Mouse (Mus musculus) erythroblast, embryonic 14.5 days (primary cell): ENCODE results near the gene Hspa12a.

Experiments
- GATA1 ChIP-seq: IDR thresholded peaks from 2 replicates; pipeline ENCODE4 v1.6.1; 2012; ENCODE audit warnings: low read length, inconsistent platforms, mixed read lengths
- TAL1 ChIP-seq: IDR thresholded peaks from 3 replicates; pipeline ENCODE4 v1.6.1; 2012; ENCODE audit warnings: low read length, inconsistent platforms, mixed read lengths

DNA sequence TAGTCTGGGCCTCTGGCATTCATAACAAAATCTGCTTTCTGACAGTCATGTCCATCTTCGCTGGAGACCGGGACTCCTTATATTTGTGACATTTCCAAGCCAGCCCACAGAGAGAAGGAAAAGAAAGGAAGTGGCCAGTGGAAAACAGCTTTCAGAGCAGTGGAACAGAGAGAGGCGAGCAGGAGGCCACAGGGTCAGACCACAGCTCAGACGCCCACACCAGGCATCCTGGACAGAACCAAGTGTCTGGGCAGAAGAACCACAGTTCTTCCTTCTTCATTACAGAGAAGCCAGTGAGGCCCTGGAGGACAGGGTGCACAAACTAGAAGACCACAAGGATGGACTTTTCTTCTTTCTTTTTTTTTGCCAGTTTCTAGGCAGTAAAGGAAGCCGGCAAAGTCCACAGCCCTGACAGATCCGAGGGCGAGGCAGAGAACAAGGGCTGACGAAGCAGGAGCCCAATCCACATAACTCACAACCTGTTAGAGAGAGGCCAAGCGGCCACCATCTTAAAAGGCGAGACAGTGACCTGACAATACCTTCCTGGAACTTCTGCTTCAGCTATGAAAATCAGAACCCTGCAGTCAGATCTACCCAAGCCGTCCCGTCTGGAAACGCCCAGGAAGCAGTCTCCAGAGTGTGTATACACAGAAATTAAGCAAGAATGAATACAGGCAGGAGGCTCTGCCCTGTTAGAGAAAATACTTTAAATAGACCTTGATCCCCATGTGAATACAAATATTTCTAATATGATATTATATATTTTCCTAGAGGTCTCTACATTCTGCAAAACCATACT lies 93.9 kb downstream of the Hspa12a start:
- TF ChIP-seq GATA1 (no peak), TAL1 (no peak)
